Mouse (Mus musculus) retina, adult 2 months (tissue): ENCODE results near the gene Pidd1.
A peak's percentile ranks its signal among the peaks of the same experiment; 100 is the strongest.

Experiments
- DNase-seq: peaks from one replicate; pipeline ENCODE4 v3.0.0-alpha.2; 2012; ENCODE audit warnings: low read depth, low spot score

Pidd1 gene

GRCm38 (mm10) chr7:141435856-141436522 lies 7.8 kb downstream of the Pidd1 start:
- no peak for DNase-seq

DNA sequence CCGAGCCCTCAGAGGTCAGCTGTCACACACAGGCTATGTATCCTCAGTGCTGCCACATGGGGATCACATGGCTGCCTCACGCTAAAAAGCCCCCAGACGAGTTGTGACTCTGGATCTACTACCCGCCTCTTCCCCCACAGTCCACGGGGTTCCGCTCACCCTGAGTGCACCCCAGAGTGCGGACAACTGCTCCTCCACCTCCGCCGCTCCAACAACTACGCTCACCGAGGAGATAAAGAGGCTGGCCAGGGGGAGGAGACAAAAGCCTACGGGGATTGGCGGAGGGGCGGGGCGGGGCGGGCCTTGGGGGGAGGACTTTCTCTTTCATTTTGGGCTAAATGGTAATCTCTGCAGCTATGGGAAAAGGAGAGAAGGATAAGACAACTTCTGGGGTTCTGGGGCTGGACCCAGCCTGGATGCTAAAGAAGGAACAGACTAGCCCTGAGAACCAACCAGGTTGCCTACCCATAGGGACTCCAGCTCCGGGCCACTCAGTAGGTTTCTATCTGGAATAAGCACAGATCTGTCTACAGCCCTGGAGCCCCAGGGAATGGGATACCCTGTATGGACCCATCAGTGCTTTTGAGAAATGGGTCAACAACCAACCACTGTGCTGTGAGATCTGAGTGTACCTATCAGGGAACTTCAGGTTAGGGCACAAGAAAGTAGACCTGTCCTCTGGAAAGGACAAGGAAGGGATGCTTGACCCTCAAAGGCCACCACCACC lies 8.5 kb downstream of the Pidd1 start:
- DNase-seq: no peak

- DNase-seq: no peak
Observed at GRCm38 (mm10) chr7:141434464-141434863, 9.4 kb downstream of the Pidd1 start.

DNA sequence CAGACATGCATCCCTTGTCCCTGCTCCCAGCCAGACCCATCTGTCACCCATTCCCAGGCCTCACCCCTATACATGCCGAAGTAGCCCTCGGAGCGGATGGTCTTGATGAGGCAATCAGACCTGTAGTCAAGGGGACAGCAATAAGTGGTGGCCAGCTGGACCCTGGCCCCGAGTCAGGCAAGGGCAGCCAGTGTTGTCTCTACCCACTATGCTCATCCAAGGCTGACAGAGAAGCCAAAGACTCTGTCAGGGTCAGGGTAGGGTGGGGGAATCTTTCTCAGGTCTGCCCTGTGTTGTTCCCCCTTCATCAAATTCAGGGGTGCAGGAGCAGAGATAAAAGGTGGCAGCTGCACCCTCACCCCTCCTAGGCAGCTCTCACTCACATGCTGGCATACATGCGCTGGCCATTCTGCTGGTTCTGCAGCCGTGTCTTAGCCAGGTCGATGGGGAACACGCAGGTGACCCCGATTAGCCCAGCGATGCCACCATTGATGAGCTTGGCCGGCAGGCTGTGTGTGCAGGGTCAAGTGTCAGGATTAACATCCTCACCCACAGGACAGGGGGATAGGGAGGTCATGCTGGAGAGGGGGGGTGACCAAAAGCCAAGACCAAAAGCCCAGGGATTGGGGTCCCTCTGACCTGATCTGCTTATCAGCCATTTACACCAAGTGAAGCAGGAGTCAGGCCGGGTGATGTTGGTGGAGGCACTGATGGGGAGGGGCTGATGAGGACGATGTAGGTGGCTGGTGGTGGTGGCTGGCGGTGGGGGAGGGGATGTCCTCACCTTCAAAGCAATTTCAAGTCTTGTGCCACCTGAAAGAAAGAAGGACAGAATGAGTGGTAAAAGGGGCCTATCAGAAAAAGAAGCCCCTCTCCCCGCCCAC lies 10.1 kb downstream of the Pidd1 start:
- no peak for DNase-seq

- peak; percentile 76 for DNase-seq
Observed at GRCm38 (mm10) chr7:141432741-141433516, 10.9 kb downstream of the Pidd1 start.

DNA sequence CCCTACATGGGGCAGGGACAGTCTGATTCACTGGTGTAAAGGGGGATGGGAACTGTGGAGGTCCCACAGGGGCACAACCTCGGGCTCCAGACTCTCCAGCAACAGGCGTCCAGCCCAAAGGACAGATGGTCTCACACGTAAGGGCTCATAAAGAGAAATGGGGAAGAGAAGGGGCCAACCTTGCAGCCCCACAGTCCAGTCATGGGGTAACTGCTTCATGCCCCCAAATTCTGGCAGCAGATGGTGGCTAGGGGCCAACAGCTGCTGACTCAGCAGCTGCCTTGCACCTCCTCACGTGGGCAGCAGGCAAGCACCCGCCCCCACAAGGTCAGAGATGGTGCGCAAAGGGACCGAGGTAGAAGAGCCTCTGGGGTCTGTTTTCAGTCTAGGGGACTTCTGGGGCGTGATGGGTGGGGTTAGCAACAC lies 11.6 kb downstream of the Pidd1 start:
- no peak for DNase-seq

DNA sequence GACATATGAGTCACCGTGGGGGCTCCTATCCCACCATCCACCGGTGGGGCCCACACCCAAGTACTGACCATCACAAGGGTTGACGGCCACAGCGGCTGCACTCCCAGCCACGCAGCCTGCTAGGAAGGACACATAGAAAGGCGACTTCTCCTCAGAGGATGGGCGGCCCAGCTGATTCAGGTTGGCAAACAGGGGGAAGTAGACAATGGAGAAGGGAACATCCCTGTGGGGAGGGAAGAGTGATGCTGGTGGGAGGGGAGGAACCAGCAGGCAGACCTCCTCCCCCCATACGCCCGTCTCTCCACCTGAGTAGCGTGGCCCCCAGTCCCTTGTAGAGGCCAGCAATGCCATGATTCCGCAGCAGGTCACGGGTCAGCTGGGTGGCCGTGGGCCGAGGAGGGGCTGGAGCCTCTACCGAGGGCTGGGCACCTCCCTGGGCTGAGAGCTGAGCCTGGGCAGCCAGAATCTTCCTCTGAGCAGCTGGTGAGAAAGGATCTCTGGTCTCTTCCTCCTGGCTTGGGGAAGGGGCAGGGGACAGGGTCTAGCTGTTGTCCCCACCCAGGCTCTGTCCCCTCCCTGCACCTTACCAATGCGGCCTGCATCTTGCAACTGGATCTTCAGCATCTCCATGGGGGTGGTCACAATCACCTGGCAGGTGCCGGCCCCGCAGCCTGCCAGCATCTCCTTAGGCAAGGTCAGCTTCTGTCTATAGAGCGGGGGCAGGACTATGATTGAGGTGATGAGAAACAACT lies 12.2 kb downstream of the Pidd1 start:
- no peak for DNase-seq

GRCm38 (mm10) chr7:141430585-141431240 lies 13.1 kb downstream of the Pidd1 start:
- DNase-seq: no peak

GRCm38 (mm10) chr7:141429840-141430584 lies 13.8 kb downstream of the Pidd1 start:
- no peak for DNase-seq

DNA sequence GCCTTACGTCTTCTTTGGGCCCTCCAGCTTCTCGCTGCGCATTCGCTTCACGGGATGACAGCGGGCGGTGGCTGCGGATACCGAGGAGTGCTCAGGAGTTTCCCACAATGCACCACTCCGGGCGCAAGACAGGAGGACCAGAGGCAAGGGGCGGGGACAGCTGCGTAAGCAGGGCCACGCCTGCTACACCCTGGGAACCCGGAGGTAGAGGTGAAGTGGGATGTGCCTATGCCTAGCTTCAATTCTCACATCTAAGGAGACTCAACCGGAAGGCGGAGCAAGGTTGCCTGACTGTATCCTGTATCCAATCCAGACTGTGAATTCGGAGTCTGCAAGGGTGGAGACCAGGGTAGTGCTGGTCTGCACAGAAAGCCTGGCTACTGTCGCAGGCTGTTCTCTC lies 14.5 kb downstream of the Pidd1 start, which contains the start of gene Cend1:
Cend1 (minus strand) TSS at position 182 of the 400 bp plus-strand sequence.
- DNase-seq: no peak

DNA sequence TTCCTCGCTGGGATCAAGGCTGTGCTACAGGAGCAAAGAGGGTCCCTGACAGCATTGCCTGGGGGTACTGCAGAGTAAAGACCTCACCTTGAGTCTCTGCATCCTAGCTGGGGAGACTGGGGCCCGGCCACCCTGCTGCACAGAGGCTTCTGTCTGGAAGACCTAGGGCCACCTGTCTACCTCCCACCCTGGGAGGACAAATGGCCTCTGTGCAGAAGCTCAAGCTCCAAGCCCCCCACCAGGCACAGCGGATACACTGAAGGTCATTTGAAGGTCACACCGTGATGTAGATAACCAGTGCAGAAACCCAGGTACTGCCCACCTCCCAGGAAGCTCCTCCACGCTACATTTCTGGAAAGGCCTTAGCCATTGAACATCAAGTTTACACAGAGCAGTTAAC lies 15.1 kb downstream of the Pidd1 start:
- no peak for DNase-seq

- no peak for DNase-seq
Observed at GRCm38 (mm10) chr7:141426948-141427730, 16.7 kb downstream of the Pidd1 start.

DNA sequence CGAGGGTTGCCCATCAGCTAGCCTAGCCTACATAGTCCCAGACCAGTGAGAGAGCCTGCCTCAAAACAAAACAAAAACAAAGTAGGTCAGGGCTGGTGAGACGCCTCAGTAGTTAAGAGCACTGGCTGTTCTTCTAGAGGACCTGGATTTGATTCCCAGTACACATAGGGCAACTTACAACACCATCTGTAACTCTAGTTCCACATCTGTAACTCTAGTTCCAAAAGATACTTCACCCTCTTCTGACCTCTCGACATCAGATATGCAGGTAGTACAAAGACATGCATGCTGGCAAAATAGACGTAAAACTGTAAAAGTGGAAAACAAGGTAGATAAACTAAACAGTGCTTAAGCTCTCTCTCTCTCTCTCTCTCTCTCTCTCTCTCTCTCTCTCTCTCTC lies 20.0 kb downstream of the Pidd1 start:
- DNase-seq: no peak

- DNase-seq: no peak
Observed at GRCm38 (mm10) chr7:141420030-141420702, 23.7 kb downstream of the Pidd1 start.

DNA sequence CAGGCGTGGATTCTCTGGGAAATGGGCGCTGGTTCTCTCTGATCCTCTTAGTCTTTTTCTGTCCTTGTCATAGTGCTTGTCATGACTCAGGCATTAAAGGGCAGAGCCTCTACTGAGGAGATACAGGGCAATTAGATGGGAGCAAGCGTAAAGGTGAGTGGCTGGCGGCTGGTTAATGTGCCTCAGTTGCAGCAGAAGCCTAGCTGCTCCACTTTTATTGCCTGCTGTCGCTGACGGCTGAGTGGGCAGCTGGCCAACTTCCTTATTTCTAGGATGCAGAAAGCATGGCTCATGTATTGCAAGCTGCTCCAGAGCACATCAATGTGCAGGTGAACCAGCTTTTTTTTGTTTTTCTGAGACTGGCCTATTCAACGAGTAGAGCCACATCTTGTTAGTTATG lies 24.9 kb downstream of the Pidd1 start:
- no peak for DNase-seq

- DNase-seq: no peak
Observed at GRCm38 (mm10) chr7:141417731-141418681, 25.8 kb downstream of the Pidd1 start.
